Mouse (Mus musculus): ENCODE measurements around the gene Rbfox1. TPM values are rescaled to one million over a fixed set of nuclear protein-coding genes. Genes with fewer than 3 reads are reported as not detected.

The Rbfox1 gene
- polyA plus RNA-seq, 1 experiment: 0.22 TPM

- Histone ChIP-seq H3K79me3 (ENCODE audit: low read depth) (no peaks in the 10 kb centered on the region), H3K79me2 (ENCODE audit: control insufficient read depth, insufficient read depth) (no peaks in the 10 kb centered on the region)
- TF ChIP-seq FOSL1 (IDR thresholded peaks at IDR 0.05; ENCODE audit: insufficient read depth, low read length, poor library complexity, severe bottlenecking) (no peak), CEBPB (IDR thresholded peaks at IDR 0.05; ENCODE audit: low read depth) (no peak), MAX (IDR thresholded peaks at IDR 0.05) (no peak)
Observed at GRCm38 (mm10) chr16:6402816-6403215, 517.7 kb downstream of the Rbfox1 start.

GRCm38 (mm10) chr16:6414846-6415245, 529.7 kb downstream of the Rbfox1 start:
- TF ChIP-seq MAX (IDR thresholded peaks at IDR 0.05): no peak
- TF ChIP-seq CTCF (IDR thresholded peaks at IDR 0.05; ENCODE audit: control insufficient read depth, insufficient read depth, insufficient read length): no peak
- TF ChIP-seq FOSL1 (IDR thresholded peaks at IDR 0.05; ENCODE audit: insufficient read depth, low read length, poor library complexity, severe bottlenecking): no peak
- no peak for TF ChIP-seq CEBPB (IDR thresholded peaks at IDR 0.05; ENCODE audit: low read depth)
- TF ChIP-seq MYOG (IDR thresholded peaks at IDR 0.05; ENCODE audit: control insufficient read depth, extremely low read depth, insufficient read length): no peak
- no peak for TF ChIP-seq USF1 (IDR thresholded peaks at IDR 0.05; ENCODE audit: low read depth)
- TF ChIP-seq MYOD1 (IDR thresholded peaks at IDR 0.05; ENCODE audit: control insufficient read depth, insufficient read length, low read depth): no peak
- Histone ChIP-seq H3K79me3 (ENCODE audit: low read depth) (no peaks in the 10 kb centered on the region), H3K36me3 (ENCODE audit: control insufficient read depth, insufficient read depth) (no peaks in the 10 kb centered on the region), H3K27me3 (ENCODE audit: control insufficient read depth, insufficient read depth, insufficient read length) (no peaks in the 10 kb centered on the region), H3K79me2 (ENCODE audit: control insufficient read depth, insufficient read depth) (no peaks in the 10 kb centered on the region), H3K4me3 (ENCODE audit: insufficient read depth, poor library complexity, severe bottlenecking) (no peak overlapping the region), H3ac (ENCODE audit: control insufficient read depth, insufficient read length, low read depth) (no peak overlapping the region)

More at GRCm38 (mm10) chr16:6402816-6403215, 517.7 kb downstream of the Rbfox1 start:
- no peak overlapping the region for H3K4me3 ChIP-seq (ENCODE audit: insufficient read depth, poor library complexity, severe bottlenecking)
- no peaks in the 10 kb centered on the region for H3K36me3 ChIP-seq (ENCODE audit: control insufficient read depth, insufficient read depth)
- H3K27me3 ChIP-seq (ENCODE audit: control insufficient read depth, insufficient read depth, insufficient read length): no peaks in the 10 kb centered on the region
- H3ac ChIP-seq (ENCODE audit: control insufficient read depth, insufficient read length, low read depth): no peak overlapping the region

GRCm38 (mm10) chr16:6421623-6422145, 536.5 kb downstream of the Rbfox1 start:
- Histone ChIP-seq H3K4me3 (ENCODE audit: insufficient read depth, poor library complexity, severe bottlenecking) (no peak overlapping the region), H3K27me3 (ENCODE audit: control insufficient read depth, insufficient read depth, insufficient read length) (no peaks in the 10 kb centered on the region), H3K79me2 (ENCODE audit: control insufficient read depth, insufficient read depth) (no peaks in the 10 kb centered on the region), H3K79me3 (ENCODE audit: low read depth) (no peaks in the 10 kb centered on the region), H3K36me3 (ENCODE audit: control insufficient read depth, insufficient read depth) (no peaks in the 10 kb centered on the region), H3ac (ENCODE audit: control insufficient read depth, insufficient read length, low read depth) (no peak overlapping the region)
- TF ChIP-seq MYOG (IDR thresholded peaks at IDR 0.05; ENCODE audit: control insufficient read depth, extremely low read depth, insufficient read length) (no peak), CEBPB (IDR thresholded peaks at IDR 0.05; ENCODE audit: low read depth) (no peak), MYOD1 (IDR thresholded peaks at IDR 0.05; ENCODE audit: control insufficient read depth, insufficient read length, low read depth) (no peak), MAX (IDR thresholded peaks at IDR 0.05) (no peak), FOSL1 (IDR thresholded peaks at IDR 0.05; ENCODE audit: insufficient read depth, low read length, poor library complexity, severe bottlenecking) (no peak), CTCF (IDR thresholded peaks at IDR 0.05; ENCODE audit: control insufficient read depth, insufficient read depth, insufficient read length) (no peak)

- TF ChIP-seq CTCF (IDR thresholded peaks at IDR 0.05; ENCODE audit: control insufficient read depth, insufficient read depth, insufficient read length): no peak
- TF ChIP-seq MYOD1 (IDR thresholded peaks at IDR 0.05; ENCODE audit: control insufficient read depth, insufficient read length, low read depth): no peak
- no peak for TF ChIP-seq USF1 (IDR thresholded peaks at IDR 0.05; ENCODE audit: low read depth)
- no peak for TF ChIP-seq MYOG (IDR thresholded peaks at IDR 0.05; ENCODE audit: control insufficient read depth, extremely low read depth, insufficient read length)
- no peak for TF ChIP-seq CEBPB (IDR thresholded peaks at IDR 0.05; ENCODE audit: low read depth)
- no peak for TF ChIP-seq FOSL1 (IDR thresholded peaks at IDR 0.05; ENCODE audit: insufficient read depth, low read length, poor library complexity, severe bottlenecking)
- TF ChIP-seq MAX (IDR thresholded peaks at IDR 0.05): no peak
- H3K4me3 ChIP-seq (ENCODE audit: insufficient read depth, poor library complexity, severe bottlenecking): no peak overlapping the region
- H3K36me3 ChIP-seq (ENCODE audit: control insufficient read depth, insufficient read depth): no peaks in the 10 kb centered on the region
Observed at GRCm38 (mm10) chr16:6423878-6424409, 538.8 kb downstream of the Rbfox1 start.

GRCm38 (mm10) chr16:6424738-6425137, 539.6 kb downstream of the Rbfox1 start:
- Histone ChIP-seq H3K27me3 (ENCODE audit: control insufficient read depth, insufficient read depth, insufficient read length) (no peaks in the 10 kb centered on the region), H3ac (ENCODE audit: control insufficient read depth, insufficient read length, low read depth) (no peak overlapping the region), H3K4me3 (ENCODE audit: insufficient read depth, poor library complexity, severe bottlenecking) (no peak overlapping the region), H3K79me2 (ENCODE audit: control insufficient read depth, insufficient read depth) (no peaks in the 10 kb centered on the region), H3K79me3 (ENCODE audit: low read depth) (no peaks in the 10 kb centered on the region), H3K36me3 (ENCODE audit: control insufficient read depth, insufficient read depth) (no peaks in the 10 kb centered on the region)
- TF ChIP-seq MYOD1 (IDR thresholded peaks at IDR 0.05; ENCODE audit: control insufficient read depth, insufficient read length, low read depth): no peak

More at GRCm38 (mm10) chr16:6423878-6424409, 538.8 kb downstream of the Rbfox1 start:
- Histone ChIP-seq H3ac (ENCODE audit: control insufficient read depth, insufficient read length, low read depth) (no peak overlapping the region), H3K79me3 (ENCODE audit: low read depth) (no peaks in the 10 kb centered on the region), H3K79me2 (ENCODE audit: control insufficient read depth, insufficient read depth) (no peaks in the 10 kb centered on the region), H3K27me3 (ENCODE audit: control insufficient read depth, insufficient read depth, insufficient read length) (no peaks in the 10 kb centered on the region)

Data from C2C12 (cell line).